Mouse (Mus musculus): ENCODE results near the gene Csf3. TPM values are rescaled to one million over a fixed set of nuclear protein-coding genes. Genes with fewer than 3 reads are reported as not detected.

Gene Csf3
- total and polyA plus RNA-seq, 3 experiments: 0.18 TPM; not detected in 2

- Histone ChIP-seq H3K27me3 (ENCODE audit: control insufficient read depth in 1 of 2, insufficient read depth in 2 of 2, low read length in 2 of 2) (no peaks in the 10 kb centered on the region), H3K4me1 (ENCODE audit: control insufficient read depth in 1 of 2, insufficient read depth in 2 of 2, low read length in 2 of 2) (peaks cover 22 to 45% of the 10 kb centered on the region in 2 experiments), H3K36me3 (ENCODE audit: control insufficient read depth in 1 of 2, insufficient read depth in 2 of 2, low read length in 2 of 2) (peaks cover 0 to 23% of the 10 kb centered on the region in 2 experiments; a peak in 2 of 4 replicates), H3K27ac (ENCODE audit: control insufficient read depth, low read depth, low read length) (peak overlapping the region; percentile 45), H3K9me3 (replicated peaks; ENCODE audit: insufficient read depth, low read length) (no peaks in the 10 kb centered on the region), H3K9ac (ENCODE audit: control insufficient read depth, low read depth, low read length, poor library complexity, severe bottlenecking) (peak overlapping the region; percentile 26), H3K4me3 (ENCODE audit: control insufficient read depth in 1 of 2, insufficient read depth in 1 of 2, low read depth in 2 of 2, low read length in 2 of 2) (peak overlapping the region; percentile 41 to 42), H3K79me2 (ENCODE audit: control insufficient read depth, insufficient read depth, low read length, poor library complexity) (no peaks in the 10 kb centered on the region)
- no peak for TF ChIP-seq USF2 (IDR thresholded peaks at IDR 0.05; ENCODE audit: borderline replicate concordance in 1 of 2, insufficient read depth in 1 of 2, low read depth in 1 of 2, low read length in 2 of 2)
- peak; percentile 78 for TF ChIP-seq GATA1 (IDR thresholded peaks at IDR 0.05; ENCODE audit: low read depth, low read length)
- no peak for TF ChIP-seq HCFC1 (IDR thresholded peaks at IDR 0.05; ENCODE audit: low read depth, low read length)
- peak; percentile 71 for TF ChIP-seq MYB (IDR thresholded peaks at IDR 0.05; ENCODE audit: low read depth, low read length)
- TF ChIP-seq RCOR1 (IDR thresholded peaks at IDR 0.05; ENCODE audit: low read depth, low read length): peak; percentile 86
- TF ChIP-seq EP300 (IDR thresholded peaks at IDR 0.05; ENCODE audit: low read depth in 1 of 2, low read length in 2 of 2): peak; percentile 76 to 84
- peak; percentile 62 for TF ChIP-seq ETS1 (IDR thresholded peaks at IDR 0.05; ENCODE audit: low read depth, low read length)
- TF ChIP-seq SMC3 (IDR thresholded peaks at IDR 0.05; ENCODE audit: low read depth, low read length): no peak
- no peak for TF ChIP-seq UBTF (IDR thresholded peaks at IDR 0.05; ENCODE audit: borderline replicate concordance, insufficient read depth, low read depth, low read length)
- no peak for TF ChIP-seq KAT2A (conservative IDR thresholded peaks at IDR 0.05; ENCODE audit: low read depth, low read length)
- TF ChIP-seq MAZ (IDR thresholded peaks at IDR 0.05; ENCODE audit: low read depth, low read length): no peak
- TF ChIP-seq MAX (IDR thresholded peaks at IDR 0.05; ENCODE audit: low read length): no peak
- TF ChIP-seq GABPA (IDR thresholded peaks at IDR 0.05; ENCODE audit: low read depth, low read length): no peak
- TF ChIP-seq TCF12 (IDR thresholded peaks at IDR 0.05; ENCODE audit: low read depth, low read length): peak; percentile 59; the same call in 1 of the 2 replicates
- TF ChIP-seq E2F4 (IDR thresholded peaks at IDR 0.05; ENCODE audit: borderline replicate concordance, low read depth, low read length): no peak
- TF ChIP-seq POLR2AphosphoS2 (IDR thresholded peaks at IDR 0.05; ENCODE audit: low read length): no peak
- TF ChIP-seq CTCF (IDR thresholded peaks at IDR 0.05 in 2 of 3, conservative IDR thresholded peaks at IDR 0.05 in 1 of 3; ENCODE audit: control insufficient read depth in 1 of 3, insufficient read depth in 1 of 3, low read depth in 2 of 3, low read length in 3 of 3, poor library complexity in 1 of 3, severe bottlenecking in 1 of 3): no peak
- no peak; the same call in 1 of the 2 replicates for TF ChIP-seq SIN3A (IDR thresholded peaks at IDR 0.05; ENCODE audit: low read length)
- TF ChIP-seq MYC (IDR thresholded peaks at IDR 0.05; ENCODE audit: low read depth, low read length): no peak; the same call in 1 of the 2 replicates
- 0 out of 4 replicates have a peak, but pooled peaks of 1 of the 2 experiments have one; percentile 2 for TF ChIP-seq POLR2A (IDR thresholded peaks at IDR 0.05; ENCODE audit: control insufficient read depth in 1 of 2, insufficient read depth in 1 of 2, low read depth in 1 of 2, low read length in 2 of 2, poor library complexity in 1 of 2)
- no peak for TF ChIP-seq USF1 (IDR thresholded peaks at IDR 0.05; ENCODE audit: low read depth, low read length)
- no peak for TF ChIP-seq ZKSCAN1 (IDR thresholded peaks at IDR 0.05; ENCODE audit: low read depth, low read length)
- TF ChIP-seq MXI1 (IDR thresholded peaks at IDR 0.05; ENCODE audit: low read depth, low read length): no peak
- no peak for TF ChIP-seq ZMIZ1 (IDR thresholded peaks at IDR 0.05; ENCODE audit: low read depth, low read length)
- no peak for TF ChIP-seq ZNF384 (IDR thresholded peaks at IDR 0.05; ENCODE audit: low read depth, low read length)
- TF ChIP-seq BHLHE40 (IDR thresholded peaks at IDR 0.05; ENCODE audit: borderline replicate concordance, low read depth, low read length): peak; percentile 34; the same call in 1 of the 2 replicates
- DNase-seq (ENCODE audit: low read depth, low spot score): peak; percentile 64
These were observed 28.6 kb upstream of the Csf3 start for GRCm38 (mm10) chr11:98672482-98672881.

Data from MEL (cell line).